Mouse (Mus musculus) myocyte (in vitro differentiated cells): ENCODE data around the gene Cdh3. TPM values are rescaled to one million over a fixed set of nuclear protein-coding genes. Genes with fewer than 3 reads are reported as not detected.

Source experiments
- H3K27me3 ChIP-seq: one replicate; pipeline ENCODE4 v1.6.1; 2011; ENCODE audit not compliant: control insufficient read depth, insufficient read depth, insufficient read length
- H3K36me3 ChIP-seq: one replicate; pipeline ENCODE4 v1.6.1; 2011; ENCODE audit not compliant: control insufficient read depth, insufficient read depth
- H3K4me2 ChIP-seq: one replicate; pipeline ENCODE4 v1.6.1; 2011; ENCODE audit warnings: low read depth, control low read depth
- H3K4me3 ChIP-seq: one replicate; pipeline ENCODE4 v1.5.1; 2011; ENCODE audit warnings: mild to moderate bottlenecking, control low read depth, moderate library complexity
- H3K79me2 ChIP-seq: one replicate; pipeline ENCODE4 v1.6.1; 2011; ENCODE audit not compliant: control insufficient read depth, insufficient read depth
- H3ac ChIP-seq: one replicate; pipeline ENCODE4 v1.6.1; 2011; ENCODE audit not compliant: control insufficient read depth, insufficient read length
- CEBPB ChIP-seq: IDR thresholded peaks from 2 replicates; pipeline ENCODE4 v1.6.1; 2011; ENCODE audit warnings: mild to moderate bottlenecking, moderate library complexity; ENCODE audit not compliant: poor library complexity, insufficient read depth, severe bottlenecking
- E2F4 ChIP-seq: IDR thresholded peaks from one replicate; pipeline ENCODE4 v1.6.1; 2011; ENCODE audit warnings: mild to moderate bottlenecking, control low read depth, moderate library complexity; ENCODE audit not compliant: insufficient read depth
- MAX ChIP-seq: IDR thresholded peaks from one replicate; pipeline ENCODE4 v1.6.1; 2011; ENCODE audit warnings: low read depth, mild to moderate bottlenecking, control low read depth
- MYOD1 ChIP-seq, 3 experiments: IDR thresholded peaks; one replicate each; pipeline ENCODE4 v1.6.1; 2011; ENCODE audit warnings: control low read depth in 2 of 3, low read depth in 2 of 3, mild to moderate bottlenecking in 2 of 3, moderate library complexity in 1 of 3; ENCODE audit not compliant: insufficient read length in 2 of 3, control insufficient read depth in 1 of 3
- MYOG ChIP-seq, 3 experiments: IDR thresholded peaks; one replicate each; pipeline ENCODE4 v1.6.1; 2011; ENCODE audit warnings: control low read depth in 2 of 3, low read depth in 2 of 3, mild to moderate bottlenecking in 2 of 3; ENCODE audit not compliant: insufficient read length in 2 of 3, control insufficient read depth in 1 of 3, insufficient read depth in 1 of 3
- POLR2A ChIP-seq: IDR thresholded peaks from one replicate; pipeline ENCODE4 v1.6.1; 2011; ENCODE audit warnings: low read depth, mild to moderate bottlenecking, control low read depth, moderate library complexity; ENCODE audit not compliant: insufficient read length
- POLR2AphosphoS2 ChIP-seq: IDR thresholded peaks from one replicate; pipeline ENCODE4 v1.6.1; 2011; ENCODE audit warnings: low read depth, control low read depth; ENCODE audit not compliant: insufficient read length
- REST ChIP-seq: IDR thresholded peaks from one replicate; pipeline ENCODE4 v1.6.1; 2011; ENCODE audit warnings: mild to moderate bottlenecking, control low read depth, moderate library complexity; ENCODE audit not compliant: insufficient read depth, insufficient read length
- SRF ChIP-seq: IDR thresholded peaks from one replicate; pipeline ENCODE4 v1.6.1; 2011; ENCODE audit warnings: low read depth; ENCODE audit not compliant: control insufficient read depth, insufficient read length
- TCF12 ChIP-seq: IDR thresholded peaks from one replicate; pipeline ENCODE4 v1.6.1; 2011; ENCODE audit warnings: mild to moderate bottlenecking, control low read depth; ENCODE audit not compliant: poor library complexity, insufficient read depth, severe bottlenecking
- TCF3 ChIP-seq: IDR thresholded peaks from one replicate; pipeline ENCODE4 v1.6.1; 2011; ENCODE audit warnings: low read depth, control low read depth; ENCODE audit not compliant: insufficient read length
- USF1 ChIP-seq: IDR thresholded peaks from one replicate; pipeline ENCODE4 v1.6.1; 2011; ENCODE audit warnings: low read depth, mild to moderate bottlenecking, control low read depth, moderate library complexity
- polyA plus RNA-seq: library from polyadenylated mRNA; unstranded; fragments of >200 nt; fragmentation: generic; extraction: Trizol; gene quantifications from one replicate; pipeline ENCODE4 v1.2.1, GENCODE M21; 2012; ENCODE audit warnings: missing spikeins

The Cdh3 gene
- 0.17 TPM for polyA plus RNA-seq

GRCm38 (mm10) chr8:106510365-106510975, at the start of gene Cdh3:
Gene Cdh3 (plus strand): TSS chr8:106510891.
- Histone ChIP-seq H3K79me2 (no peaks in the 10 kb centered on the region), H3K27me3 (no peaks in the 10 kb centered on the region), H3K4me3 (no peak within 1 kb of the TSS), H3K4me2 (no peak within 1 kb of the TSS), H3ac (no peak within 1 kb of the TSS), H3K36me3 (no peaks in the 10 kb centered on the region)
- TF ChIP-seq POLR2A (no peak), USF1 (no peak), TCF12 (no peak), TCF3 (no peak), REST (no peak), MYOG (IDR thresholded peaks at IDR 0.05; ENCODE audit: control insufficient read depth in 1 of 3, insufficient read depth in 1 of 3, insufficient read length in 2 of 3, low read depth in 2 of 3) (no peak), E2F4 (no peak), CEBPB (no peak), MAX (no peak), POLR2AphosphoS2 (no peak), MYOD1 (IDR thresholded peaks at IDR 0.05; ENCODE audit: control insufficient read depth in 1 of 3, insufficient read length in 2 of 3, low read depth in 2 of 3) (no peak)

GRCm38 (mm10) chr8:106462131-106462530, 48.6 kb upstream of the Cdh3 start:
- H3K36me3 ChIP-seq: no peaks in the 10 kb centered on the region
- no peak overlapping the region for H3K4me3 ChIP-seq
- H3ac ChIP-seq: no peak overlapping the region
- no peak overlapping the region for H3K4me2 ChIP-seq
- no peaks in the 10 kb centered on the region for H3K79me2 ChIP-seq
- TF ChIP-seq E2F4: no peak
- TF ChIP-seq REST: no peak
- no peak for TF ChIP-seq POLR2A
- TF ChIP-seq SRF: no peak
- no peak for TF ChIP-seq MYOG (IDR thresholded peaks at IDR 0.05; ENCODE audit: control insufficient read depth in 1 of 3, insufficient read depth in 1 of 3, insufficient read length in 2 of 3, low read depth in 2 of 3)
- no peak for TF ChIP-seq MAX
- no peak for TF ChIP-seq CEBPB
- TF ChIP-seq TCF12: no peak
- TF ChIP-seq TCF3: no peak
- TF ChIP-seq USF1: no peak
- no peak for TF ChIP-seq POLR2AphosphoS2
- no peak for TF ChIP-seq MYOD1 (IDR thresholded peaks at IDR 0.05; ENCODE audit: control insufficient read depth in 1 of 3, insufficient read length in 2 of 3, low read depth in 2 of 3)
- H3K27me3 ChIP-seq: no peaks in the 10 kb centered on the region

GRCm38 (mm10) chr8:106463795-106464194, 46.9 kb upstream of the Cdh3 start:
- no peak overlapping the region for H3ac ChIP-seq
- TF ChIP-seq TCF3 (no peak), REST (no peak), SRF (no peak), CEBPB (no peak), MAX (no peak), POLR2AphosphoS2 (no peak), TCF12 (no peak), E2F4 (no peak), POLR2A (no peak), MYOG (IDR thresholded peaks at IDR 0.05; ENCODE audit: control insufficient read depth in 1 of 3, insufficient read depth in 1 of 3, insufficient read length in 2 of 3, low read depth in 2 of 3) (no peak)
- no peak overlapping the region for H3K4me2 ChIP-seq
- no peak overlapping the region for H3K4me3 ChIP-seq
- no peaks in the 10 kb centered on the region for H3K27me3 ChIP-seq
- H3K79me2 ChIP-seq: no peaks in the 10 kb centered on the region
- no peaks in the 10 kb centered on the region for H3K36me3 ChIP-seq

GRCm38 (mm10) chr8:106469485-106469884, 41.2 kb upstream of the Cdh3 start:
- H3K4me3 ChIP-seq: no peak overlapping the region
- H3K27me3 ChIP-seq: no peaks in the 10 kb centered on the region
- no peaks in the 10 kb centered on the region for H3K79me2 ChIP-seq
- TF ChIP-seq REST: no peak
- no peak for TF ChIP-seq TCF3
- H3K36me3 ChIP-seq: no peaks in the 10 kb centered on the region
- no peak overlapping the region for H3K4me2 ChIP-seq
- H3ac ChIP-seq: no peak overlapping the region

- Histone ChIP-seq H3K36me3 (no peaks in the 10 kb centered on the region), H3K4me3 (no peak overlapping the region), H3K27me3 (no peaks in the 10 kb centered on the region), H3K4me2 (no peak overlapping the region), H3ac (no peak overlapping the region), H3K79me2 (no peaks in the 10 kb centered on the region)
- no peak for TF ChIP-seq MYOG (IDR thresholded peaks at IDR 0.05; ENCODE audit: control insufficient read depth in 1 of 3, insufficient read depth in 1 of 3, insufficient read length in 2 of 3, low read depth in 2 of 3)
- no peak for TF ChIP-seq USF1
- TF ChIP-seq MAX: no peak
- no peak for TF ChIP-seq TCF3
- no peak for TF ChIP-seq MYOD1 (IDR thresholded peaks at IDR 0.05; ENCODE audit: control insufficient read depth in 1 of 3, insufficient read length in 2 of 3, low read depth in 2 of 3)
- TF ChIP-seq REST: no peak
- TF ChIP-seq POLR2A: no peak
- no peak for TF ChIP-seq SRF
- no peak for TF ChIP-seq TCF12
- no peak for TF ChIP-seq E2F4
Observed at GRCm38 (mm10) chr8:106474001-106474400, 36.7 kb upstream of the Cdh3 start.
